Mouse (Mus musculus): ENCODE measurements around the gene Sec63.

Sec63 gene

GRCm38 (mm10) chr10:42864696-42865095 lies 103.4 kb downstream of the Sec63 start:
- DNase-seq, result no peak

GRCm38 (mm10) chr10:42868416-42868815 lies 107.1 kb downstream of the Sec63 start:
- no peak for DNase-seq

GRCm38 (mm10) chr10:42869467-42869866 lies 108.2 kb downstream of the Sec63 start:
- DNase-seq, result no peak

- DNase-seq, result no peak
These were observed 111.1 kb downstream of the Sec63 start for GRCm38 (mm10) chr10:42872269-42873010.

- DNase-seq, result no peak
These were observed 111.8 kb downstream of the Sec63 start for GRCm38 (mm10) chr10:42873077-42873595.

GRCm38 (mm10) chr10:42876172-42876571 lies 114.9 kb downstream of the Sec63 start:
- no peak for DNase-seq

GRCm38 (mm10) chr10:42879269-42879681 lies 118.0 kb downstream of the Sec63 start:
- DNase-seq, result no peak

GRCm38 (mm10) chr10:42879682-42880081 lies 118.4 kb downstream of the Sec63 start:
- DNase-seq, result no peak
